Mouse (Mus musculus) lung, postnatal 0 days (tissue): ENCODE data around the gene Dhx16.

Experiments
- CTCF ChIP-seq: IDR thresholded peaks from 2 replicates; pipeline ENCODE4 v1.5.1; 2016; ENCODE audit warnings: antibody characterized with exemption, mild to moderate bottlenecking
- EP300 ChIP-seq: IDR thresholded peaks from 2 replicates; pipeline ENCODE4 v1.6.1; 2016; ENCODE audit warnings: antibody characterized with exemption, mild to moderate bottlenecking, control low read depth

DNA sequence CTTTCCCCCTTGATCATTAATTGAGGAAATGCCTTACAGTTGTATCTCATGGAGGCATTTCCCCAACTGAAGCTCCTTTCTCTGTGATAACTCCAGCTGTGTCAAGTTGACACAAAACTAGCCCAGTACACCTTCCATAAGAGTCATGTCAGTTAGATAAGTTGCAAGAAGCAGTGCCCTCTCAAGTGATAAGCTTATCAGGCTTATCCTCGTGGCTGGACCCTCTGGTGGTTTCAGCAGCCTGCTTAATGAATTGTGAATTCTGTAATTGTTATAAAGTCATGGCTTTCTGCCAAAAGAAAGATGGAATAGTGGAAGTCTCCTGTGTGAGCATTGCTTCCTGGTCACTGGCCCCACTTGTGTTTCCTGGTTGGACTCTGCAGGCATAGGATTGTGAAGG, 47.9 kb downstream of the Dhx16 start:
- TF ChIP-seq CTCF (no peak), EP300 (no peak)
